Mouse (Mus musculus): ENCODE results near the gene Ppp4c. TPM values are rescaled to one million over a fixed set of nuclear protein-coding genes. Genes with fewer than 3 reads are reported as not detected.

The Ppp4c gene
- polyA plus RNA-seq, 1 experiment from 2014 or later: 294 TPM

DNA sequence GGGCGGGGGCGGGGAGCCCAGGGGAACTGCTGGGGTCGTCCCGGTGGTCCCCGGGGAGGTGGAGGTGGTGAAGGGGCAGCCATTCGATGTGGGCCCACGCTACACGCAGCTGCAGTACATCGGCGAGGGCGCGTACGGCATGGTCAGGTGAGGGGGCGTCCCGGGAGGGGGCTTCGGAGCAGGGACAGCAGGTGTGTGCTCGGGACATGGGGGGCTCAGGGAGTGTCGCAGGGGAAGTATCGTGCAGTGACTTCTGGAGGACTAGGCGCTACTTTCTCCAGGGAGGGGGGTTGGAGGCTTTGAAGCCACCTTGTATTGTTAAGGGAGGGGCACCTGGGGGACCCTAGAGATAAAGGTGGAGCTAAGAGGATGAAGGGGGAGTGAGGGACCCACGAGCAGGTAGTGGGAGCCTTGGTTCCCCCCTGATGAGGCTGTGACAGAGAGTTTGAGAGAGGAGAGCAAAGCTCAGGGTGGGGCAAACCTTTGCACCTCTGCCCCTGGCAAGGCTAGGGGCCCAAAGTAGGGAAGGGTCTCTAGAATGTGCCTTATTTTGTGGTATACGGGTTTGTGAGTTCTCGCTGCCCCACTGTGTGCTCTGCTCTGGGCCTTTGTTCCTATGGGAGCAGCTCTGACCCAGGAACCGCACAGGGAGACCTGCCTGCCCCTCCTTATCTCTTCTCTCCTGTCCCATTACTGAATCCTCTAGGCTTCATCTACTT, 32.5 kb downstream of the Ppp4c start:
- Histone ChIP-seq H3K36me3 (ENCODE audit: control insufficient read depth, insufficient read depth, low read length) (peaks cover 35% of the 10 kb centered on the region), H3K4me1 (ENCODE audit: control insufficient read depth, insufficient read depth, low read length) (peaks cover 21% of the 10 kb centered on the region; the same call in 1 of the 2 replicates), H3K9me3 (ENCODE audit: control insufficient read depth, low read length) (no peaks in the 10 kb centered on the region), H3K9ac (ENCODE audit: low read depth, low read length) (peak overlapping the region; percentile 86), H3K27me3 (ENCODE audit: control insufficient read depth, insufficient read depth, low read length) (no peaks in the 10 kb centered on the region), H3K4me3 (ENCODE audit: low read length) (peak overlapping the region; percentile 82), H3K27ac (ENCODE audit: low read depth, low read length) (peak overlapping the region; percentile 95), H3K4me2 (replicated peaks; ENCODE audit: low read depth, low read length) (peak overlapping the region; percentile 71)
- under 1% methylated on average over 22 of the region's 24 CpGs for WGBS
- ATAC-seq (ENCODE audit: low FRiP score, low TSS enrichment): peak; percentile 58

DNA sequence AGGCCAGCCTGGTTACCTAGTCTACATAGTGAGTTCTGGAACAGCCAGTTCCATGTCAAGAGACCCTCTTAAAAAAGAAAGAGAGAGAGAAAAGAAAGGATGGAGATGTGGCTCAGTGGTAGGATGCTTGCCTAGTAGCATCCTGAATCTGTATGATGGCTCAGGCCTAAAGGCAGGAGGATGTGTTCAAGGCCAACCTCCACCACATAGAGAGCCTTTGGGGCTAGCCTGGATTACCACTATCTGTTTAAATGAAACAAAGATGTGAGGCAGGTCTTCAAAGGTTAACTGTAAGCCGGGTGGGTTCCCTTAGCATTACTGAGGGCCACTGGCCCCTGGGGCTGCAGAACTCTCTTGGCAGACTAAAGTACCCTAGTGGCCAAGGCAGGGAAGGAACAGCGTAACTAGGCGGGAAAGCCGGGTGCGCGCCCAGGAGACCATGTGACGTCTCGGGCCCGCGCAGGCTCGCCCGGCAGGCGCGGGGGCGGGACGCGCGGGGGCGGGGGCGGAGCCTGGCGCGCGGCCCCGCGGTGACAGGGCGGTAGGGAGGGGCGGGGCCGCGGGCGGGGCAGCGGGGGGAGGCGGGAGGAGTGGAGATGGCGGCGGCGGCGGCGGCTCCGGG, 33.1 kb downstream of the Ppp4c start, which contains the start of gene Mapk3:
Mapk3 (plus strand) TSS at position 552 of the 622 bp plus-strand sequence.
- Histone ChIP-seq H3K36me3 (ENCODE audit: control insufficient read depth, insufficient read depth, low read length) (peaks cover 28% of the 10 kb centered on the region), H3K9me3 (ENCODE audit: control insufficient read depth, low read length) (no peaks in the 10 kb centered on the region), H3K27ac (ENCODE audit: low read depth, low read length) (peak within 1 kb of the TSS; percentile 95), H3K4me1 (ENCODE audit: control insufficient read depth, insufficient read depth, low read length) (peaks cover 24% of the 10 kb centered on the region; the same call in 1 of the 2 replicates), H3K4me2 (replicated peaks; ENCODE audit: low read depth, low read length) (peak within 1 kb of the TSS; percentile 71), H3K9ac (ENCODE audit: low read depth, low read length) (peak within 1 kb of the TSS; percentile 86), H3K4me3 (ENCODE audit: low read length) (peak within 1 kb of the TSS; percentile 82), H3K27me3 (ENCODE audit: control insufficient read depth, insufficient read depth, low read length) (no peaks in the 10 kb centered on the region)
- peak; percentile 63 for ATAC-seq (ENCODE audit: low FRiP score, low TSS enrichment)
- WGBS: 1% methylated on average over 27 of the region's 38 CpGs

DNA sequence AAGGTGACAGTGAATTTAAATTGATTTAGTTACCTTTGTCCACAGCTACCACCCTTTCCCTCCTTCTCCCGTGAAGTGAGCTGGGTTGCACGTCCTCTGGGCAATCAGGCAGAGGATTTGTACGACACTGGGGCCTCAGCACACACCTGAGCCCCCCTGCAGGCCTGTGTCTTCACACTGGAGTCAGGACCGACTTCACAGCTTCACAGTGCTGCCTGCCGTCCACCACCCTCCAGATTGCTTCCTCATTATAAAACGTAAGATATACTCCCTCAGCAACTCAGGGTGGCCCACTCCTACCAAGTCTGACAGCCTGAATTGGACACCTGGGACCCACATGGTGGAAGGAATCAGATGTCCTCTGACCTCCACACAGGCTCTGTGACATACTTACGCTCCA, 33.8 kb downstream of the Ppp4c start:
- no peak for ATAC-seq (ENCODE audit: low FRiP score, low TSS enrichment)
- Histone ChIP-seq H3K9ac (ENCODE audit: low read depth, low read length) (no peak overlapping the region), H3K4me3 (ENCODE audit: low read length) (no peak overlapping the region), H3K27ac (ENCODE audit: low read depth, low read length) (no peak overlapping the region), H3K36me3 (ENCODE audit: control insufficient read depth, insufficient read depth, low read length) (peaks cover 22% of the 10 kb centered on the region), H3K4me2 (replicated peaks; ENCODE audit: low read depth, low read length) (no peak overlapping the region), H3K4me1 (ENCODE audit: control insufficient read depth, insufficient read depth, low read length) (peaks cover 24% of the 10 kb centered on the region; the same call in 1 of the 2 replicates), H3K27me3 (ENCODE audit: control insufficient read depth, insufficient read depth, low read length) (no peaks in the 10 kb centered on the region), H3K9me3 (ENCODE audit: control insufficient read depth, low read length) (no peaks in the 10 kb centered on the region)
- WGBS: 65% methylated on average over 7 of the region's 7 CpGs

DNA sequence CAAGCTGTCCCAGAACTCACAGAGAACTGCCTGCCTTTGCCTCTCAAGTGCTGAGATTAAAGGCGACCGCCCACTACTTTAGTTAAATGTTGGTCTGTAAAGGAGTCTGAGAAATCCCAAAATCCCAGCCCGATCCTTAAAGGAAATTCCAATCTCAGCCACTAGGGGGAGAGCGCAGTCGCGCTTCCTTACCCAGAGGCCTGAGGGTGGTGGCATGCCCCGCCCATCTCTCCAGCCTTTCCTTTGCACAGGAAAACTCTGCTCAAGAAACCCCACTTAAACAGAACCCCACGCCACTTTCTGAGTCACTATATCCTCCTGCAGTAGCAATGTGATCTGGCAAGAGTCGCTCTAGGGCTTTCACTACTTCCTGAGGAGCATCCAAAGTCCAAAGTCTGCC, 37.4 kb downstream of the Ppp4c start:
- no peak overlapping the region for H3K4me3 ChIP-seq (ENCODE audit: low read length)
- H3K36me3 ChIP-seq (ENCODE audit: control insufficient read depth, insufficient read depth, low read length): no peaks in the 10 kb centered on the region
- 0 out of 2 replicates have a peak, but pooled peaks cover 8% of the 10 kb centered on the region for H3K4me1 ChIP-seq (ENCODE audit: control insufficient read depth, insufficient read depth, low read length)
- H3K27me3 ChIP-seq (ENCODE audit: control insufficient read depth, insufficient read depth, low read length): no peaks in the 10 kb centered on the region
- H3K9ac ChIP-seq (ENCODE audit: low read depth, low read length): peak overlapping the region; percentile 28; the same call in 1 of the 2 replicates
- peak; percentile 61 for ATAC-seq (ENCODE audit: low FRiP score, low TSS enrichment)
- 0 out of 2 replicates have a peak, but pooled peaks cover 3% of the 10 kb centered on the region for H3K9me3 ChIP-seq (ENCODE audit: control insufficient read depth, low read length)
- 1% methylated on average over 9 of the region's 9 CpGs for WGBS
- H3K27ac ChIP-seq (ENCODE audit: low read depth, low read length): no peak overlapping the region
- H3K4me2 ChIP-seq (replicated peaks; ENCODE audit: low read depth, low read length): no peak overlapping the region; the same call in 1 of the 2 replicates

DNA sequence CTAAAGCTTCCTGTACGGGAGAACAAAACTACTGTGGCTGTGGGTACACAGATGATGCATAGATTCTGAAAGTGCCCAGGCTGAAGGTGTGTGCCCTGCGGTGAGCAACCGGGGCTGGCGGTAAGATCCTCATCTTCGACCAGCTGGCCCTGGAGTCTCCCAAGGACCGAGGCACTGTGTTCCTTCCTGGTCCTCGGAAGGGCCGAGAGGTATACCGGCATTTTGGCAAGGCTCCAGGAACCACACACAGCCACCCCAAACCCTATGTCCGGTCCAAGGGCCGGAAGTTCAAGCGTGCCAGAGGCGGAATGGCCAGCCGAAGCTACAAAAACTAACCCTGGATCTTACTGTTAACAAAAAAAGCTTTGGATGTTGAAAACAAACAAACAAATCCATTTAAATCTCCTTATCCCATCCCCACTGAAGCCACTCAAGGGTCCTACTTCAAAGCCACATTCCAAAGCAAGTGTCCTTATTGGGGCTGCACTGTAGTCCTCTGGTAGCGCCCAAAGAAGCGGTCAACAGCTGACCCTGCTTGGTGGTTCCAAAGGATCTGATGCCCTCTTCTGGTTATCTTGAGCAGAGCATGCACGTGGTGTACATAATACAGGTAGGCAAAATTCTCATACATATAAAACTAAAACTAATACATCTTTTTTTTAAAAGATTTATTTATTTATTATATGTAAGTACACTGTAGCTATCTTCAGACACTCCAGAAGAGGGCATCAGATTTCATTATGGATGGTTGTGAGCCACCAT, 42.5 kb downstream of the Ppp4c start:
- H3K27ac ChIP-seq (ENCODE audit: low read depth, low read length): no peak overlapping the region
- no peaks in the 10 kb centered on the region for H3K27me3 ChIP-seq (ENCODE audit: control insufficient read depth, insufficient read depth, low read length)
- WGBS: 96% methylated on average over 17 of the region's 17 CpGs
- H3K4me1 ChIP-seq (ENCODE audit: control insufficient read depth, insufficient read depth, low read length): 0 out of 2 replicates have a peak, but pooled peaks cover 3% of the 10 kb centered on the region
- ATAC-seq (ENCODE audit: low FRiP score, low TSS enrichment): no peak
- H3K4me3 ChIP-seq (ENCODE audit: low read length): no peak overlapping the region
- 0 out of 2 replicates have a peak, but pooled peaks cover 3% of the 10 kb centered on the region for H3K9me3 ChIP-seq (ENCODE audit: control insufficient read depth, low read length)
- no peaks in the 10 kb centered on the region for H3K36me3 ChIP-seq (ENCODE audit: control insufficient read depth, insufficient read depth, low read length)
- H3K9ac ChIP-seq (ENCODE audit: low read depth, low read length): no peak overlapping the region
- no peak overlapping the region for H3K4me2 ChIP-seq (replicated peaks; ENCODE audit: low read depth, low read length)

DNA sequence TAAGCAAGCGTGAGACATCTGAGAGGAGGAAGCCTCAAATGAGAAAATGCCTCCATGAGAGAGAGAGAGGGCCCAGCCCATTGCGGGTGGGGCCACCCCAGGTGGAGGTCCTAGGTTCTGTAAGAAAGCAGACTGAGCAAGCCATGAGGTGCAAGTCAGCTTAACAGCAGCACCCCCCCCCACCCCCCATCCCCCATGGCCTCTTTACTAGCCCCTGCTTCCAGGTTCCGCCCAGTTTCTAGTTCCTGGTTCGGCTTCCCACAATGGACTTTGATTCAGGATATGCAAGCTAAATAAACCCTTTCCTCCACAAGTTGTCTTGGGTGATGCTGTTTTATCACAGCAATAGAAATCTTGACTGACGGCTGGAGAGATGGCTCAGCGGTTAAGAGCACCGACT, 43.5 kb downstream of the Ppp4c start:
- H3K27me3 ChIP-seq (ENCODE audit: control insufficient read depth, insufficient read depth, low read length): no peaks in the 10 kb centered on the region
- no peak overlapping the region for H3K4me2 ChIP-seq (replicated peaks; ENCODE audit: low read depth, low read length)
- WGBS: 72% methylated on average over 7 of the region's 7 CpGs
- no peak overlapping the region for H3K4me3 ChIP-seq (ENCODE audit: low read length)
- H3K9ac ChIP-seq (ENCODE audit: low read depth, low read length): no peak overlapping the region
- no peak for ATAC-seq (ENCODE audit: low FRiP score, low TSS enrichment)
- no peaks in the 10 kb centered on the region for H3K36me3 ChIP-seq (ENCODE audit: control insufficient read depth, insufficient read depth, low read length)
- 0 out of 2 replicates have a peak, but pooled peaks cover 3% of the 10 kb centered on the region for H3K9me3 ChIP-seq (ENCODE audit: control insufficient read depth, low read length)
- no peak overlapping the region for H3K27ac ChIP-seq (ENCODE audit: low read depth, low read length)
- no peaks in the 10 kb centered on the region for H3K4me1 ChIP-seq (ENCODE audit: control insufficient read depth, insufficient read depth, low read length)

DNA sequence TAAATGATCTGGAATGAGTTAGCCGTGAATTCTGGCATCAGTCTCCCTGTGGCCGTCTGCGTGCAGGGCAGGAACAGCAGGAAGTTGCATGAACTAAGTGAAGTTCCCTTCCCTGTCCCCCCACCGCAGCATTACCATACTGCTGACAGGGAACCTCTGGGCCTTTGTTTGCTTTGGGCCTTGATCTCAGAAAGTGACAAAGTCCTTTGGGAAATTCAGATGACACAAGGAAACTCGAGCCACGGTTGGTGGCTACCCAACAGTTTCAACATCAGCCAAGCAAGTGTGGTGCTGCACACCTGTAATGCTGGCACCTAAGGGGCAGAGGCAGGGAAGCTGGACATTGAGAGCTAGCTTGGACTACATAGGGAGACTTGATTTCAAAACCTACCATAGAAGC, 45.5 kb downstream of the Ppp4c start:
- Histone ChIP-seq H3K9ac (ENCODE audit: low read depth, low read length) (no peak overlapping the region), H3K4me3 (ENCODE audit: low read length) (no peak overlapping the region), H3K36me3 (ENCODE audit: control insufficient read depth, insufficient read depth, low read length) (no peaks in the 10 kb centered on the region), H3K4me2 (replicated peaks; ENCODE audit: low read depth, low read length) (no peak overlapping the region), H3K27me3 (ENCODE audit: control insufficient read depth, insufficient read depth, low read length) (no peaks in the 10 kb centered on the region), H3K9me3 (ENCODE audit: control insufficient read depth, low read length) (no peaks in the 10 kb centered on the region), H3K4me1 (ENCODE audit: control insufficient read depth, insufficient read depth, low read length) (no peaks in the 10 kb centered on the region), H3K27ac (ENCODE audit: low read depth, low read length) (no peak overlapping the region)
- 28% methylated on average over 6 of the region's 6 CpGs for WGBS
- no peak for ATAC-seq (ENCODE audit: low FRiP score, low TSS enrichment)

DNA sequence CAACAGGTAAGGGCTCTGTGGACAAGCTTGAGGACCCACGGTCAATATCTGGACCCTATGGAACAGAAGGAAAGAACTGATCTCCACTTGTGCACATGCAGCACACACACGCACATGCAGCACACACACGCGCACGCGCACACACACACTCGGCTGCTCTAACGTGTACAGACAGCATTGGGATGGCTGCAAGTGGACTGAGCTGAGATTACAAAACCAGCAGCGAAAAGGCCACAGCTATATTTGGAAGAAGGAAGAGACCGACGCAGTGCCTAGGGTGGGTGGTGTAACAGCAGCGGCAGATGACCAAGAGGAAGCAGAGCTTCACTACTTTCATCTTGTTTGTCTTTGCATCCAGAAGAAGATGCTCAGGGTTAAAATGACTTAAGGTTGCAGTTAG, 46.2 kb downstream of the Ppp4c start:
- H3K27ac ChIP-seq (ENCODE audit: low read depth, low read length): no peak overlapping the region
- H3K9me3 ChIP-seq (ENCODE audit: control insufficient read depth, low read length): no peaks in the 10 kb centered on the region
- H3K4me3 ChIP-seq (ENCODE audit: low read length): no peak overlapping the region
- H3K4me1 ChIP-seq (ENCODE audit: control insufficient read depth, insufficient read depth, low read length): no peaks in the 10 kb centered on the region
- no peak overlapping the region for H3K4me2 ChIP-seq (replicated peaks; ENCODE audit: low read depth, low read length)
- no peak overlapping the region for H3K9ac ChIP-seq (ENCODE audit: low read depth, low read length)
- no peaks in the 10 kb centered on the region for H3K27me3 ChIP-seq (ENCODE audit: control insufficient read depth, insufficient read depth, low read length)
- no peaks in the 10 kb centered on the region for H3K36me3 ChIP-seq (ENCODE audit: control insufficient read depth, insufficient read depth, low read length)
- no peak for ATAC-seq (ENCODE audit: low FRiP score, low TSS enrichment)
- WGBS: 92% methylated on average over 12 of the region's 12 CpGs
